Mouse (Mus musculus) midbrain, embryonic 11.5 days (tissue): ENCODE measurements at regions not wholly inside any gene's neighbourhood (a gene's known extent, or its start where the extent isn't known, plus 50 kb on each side); places are given as distances from the start of the nearest gene placed in this dataset.

Experiments
- ATAC-seq: fragments of 200-750 bp; cut with Nextera tagmentation; 2 replicates; pipeline ENCODE4 v1.8.0; 2017; ENCODE audit warnings: moderate TSS enrichment, moderate library complexity; ENCODE audit not compliant: low FRiP score
- DNase-seq: peaks from one replicate; pipeline ENCODE4 v3.0.0; 2015; ENCODE audit warnings: low spot score; ENCODE audit errors: missing footprints
- H3K27ac ChIP-seq: fragments of 300-500 bp; sonication (generic); 2 replicates; pipeline ENCODE4 v1.5.1; 2014; ENCODE audit warnings: low read depth, low read length
- H3K27me3 ChIP-seq: fragments of 300-500 bp; sonication (generic); 2 replicates; pipeline ENCODE4 v1.6.1; 2014; ENCODE audit warnings: mild to moderate bottlenecking, low read length, moderate library complexity, mixed read lengths; ENCODE audit not compliant: control insufficient read depth, insufficient read depth
- H3K36me3 ChIP-seq: fragments of 300-500 bp; sonication (generic); 2 replicates; pipeline ENCODE4 v1.6.1; 2014; ENCODE audit warnings: mild to moderate bottlenecking, low read length, moderate library complexity, mixed read lengths; ENCODE audit not compliant: control insufficient read depth, insufficient read depth
- H3K4me1 ChIP-seq: fragments of 300-500 bp; sonication (generic); 2 replicates; pipeline ENCODE4 v1.6.1; 2014; ENCODE audit warnings: low read length; ENCODE audit not compliant: control insufficient read depth, insufficient read depth
- H3K4me2 ChIP-seq: fragments of 300-500 bp; sonication (generic); 2 replicates; pipeline ENCODE4 v1.6.1; 2014; ENCODE audit warnings: mild to moderate bottlenecking, moderate library complexity
- H3K4me3 ChIP-seq: fragments of 300-500 bp; sonication (generic); 2 replicates; pipeline ENCODE4 v1.5.1; 2014; ENCODE audit warnings: low read depth, low read length
- H3K9ac ChIP-seq: fragments of 300-500 bp; sonication (generic); 2 replicates; pipeline ENCODE4 v1.6.1; 2014; ENCODE audit warnings: low read length
- H3K9me3 ChIP-seq: fragments of 300-500 bp; sonication (generic); 2 replicates; pipeline ENCODE4 v1.6.1; 2016; ENCODE audit warnings: low read length; ENCODE audit not compliant: control insufficient read depth
- WGBS: fragments of 180-500 bp; shearing (Covaris S2); extraction: QIAGEN DNeasy Blood & Tissue Kit; methylation state at CpG from one replicate; pipeline ENCODE4 v1.1.7; 2014; 5-methylcytosine and 5-hydroxymethylcytosine counted together

GRCm38 (mm10) chr6:89013690-89014061, 111.6 kb downstream of the Tpra1 start:
- Histone ChIP-seq H3K36me3 (no peaks in the 10 kb centered on the region), H3K27ac (peak overlapping the region; percentile 84), H3K9ac (peak overlapping the region; percentile 50), H3K9me3 (no peaks in the 10 kb centered on the region), H3K4me3 (no peak overlapping the region), H3K27me3 (no peaks in the 10 kb centered on the region), H3K4me2 (no peak overlapping the region), H3K4me1 (peaks cover 40% of the 10 kb centered on the region)
- ATAC-seq (peak; percentile 8), DNase-seq (peak; percentile 91)
- 48% methylated on average over 8 of the region's 8 CpGs for WGBS

GRCm38 (mm10) chr6:89024101-89024650, 122.1 kb downstream of the Tpra1 start:
- ATAC-seq (0 out of 2 replicates have a peak, but pooled peaks have one; percentile 46), DNase-seq (no peak)
- no peak overlapping the region for H3K9ac ChIP-seq
- H3K4me3 ChIP-seq, result no peak overlapping the region
- WGBS, result 25% methylated on average over 11 of the region's 11 CpGs
- no peak overlapping the region for H3K4me2 ChIP-seq
- H3K27ac ChIP-seq, result no peak overlapping the region
- no peaks in the 10 kb centered on the region for H3K4me1 ChIP-seq
- no peaks in the 10 kb centered on the region for H3K9me3 ChIP-seq
- peaks cover 2% of the 10 kb centered on the region; the same call in 1 of the 2 replicates for H3K27me3 ChIP-seq
- H3K36me3 ChIP-seq, result no peaks in the 10 kb centered on the region

DNA sequence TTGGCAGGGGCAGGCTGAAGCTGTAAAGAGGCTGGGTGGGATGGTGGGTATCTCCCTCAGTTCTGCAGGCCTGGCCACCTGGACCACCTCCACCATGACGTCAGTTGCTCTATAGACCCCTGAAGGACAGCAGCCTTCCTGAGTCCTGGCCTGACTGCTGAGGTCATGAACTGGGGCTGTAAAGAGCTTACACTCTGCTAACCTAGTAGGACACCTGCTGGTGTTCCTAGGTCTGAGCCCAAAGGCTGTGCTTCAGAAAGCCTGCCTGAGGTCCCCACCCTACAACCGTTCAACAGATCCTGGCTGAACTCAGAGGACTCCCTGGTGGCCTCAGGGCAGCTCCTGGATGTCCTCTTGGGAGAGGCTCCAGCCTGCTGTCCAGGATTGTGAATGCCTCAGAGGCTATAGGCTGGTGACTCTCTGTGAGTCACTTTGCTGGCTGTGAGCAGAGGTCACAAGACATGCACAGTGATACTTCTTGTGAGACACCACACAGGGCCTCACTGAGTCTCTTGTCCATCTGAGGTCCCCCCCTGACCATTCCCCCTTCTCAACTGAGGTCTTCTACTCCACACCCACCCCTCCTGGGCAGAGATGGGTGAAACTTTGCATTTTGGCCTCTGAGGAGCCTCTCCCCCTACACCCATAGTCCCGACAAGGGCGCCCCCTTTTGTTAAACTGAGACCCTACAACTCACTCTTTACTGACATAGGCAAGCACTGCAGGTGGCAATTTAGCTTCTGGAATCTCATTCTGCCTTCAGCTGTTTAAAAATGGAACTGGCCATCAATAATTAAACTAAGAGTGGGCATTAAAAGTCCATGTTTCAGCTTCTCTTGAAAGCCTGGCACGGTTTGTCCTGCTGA, 131.6 kb downstream of the Tpra1 start:
- H3K27ac ChIP-seq, result no peak overlapping the region
- no peaks in the 10 kb centered on the region for H3K36me3 ChIP-seq
- no peaks in the 10 kb centered on the region for H3K9me3 ChIP-seq
- WGBS, result 53% methylated on average over 5 of the region's 5 CpGs
- no peak overlapping the region for H3K9ac ChIP-seq
- peaks cover 27% of the 10 kb centered on the region for H3K4me1 ChIP-seq
- ATAC-seq, result no peak
- DNase-seq, result no peak
- no peak overlapping the region for H3K4me2 ChIP-seq
- no peaks in the 10 kb centered on the region for H3K27me3 ChIP-seq
- no peak overlapping the region for H3K4me3 ChIP-seq

DNA sequence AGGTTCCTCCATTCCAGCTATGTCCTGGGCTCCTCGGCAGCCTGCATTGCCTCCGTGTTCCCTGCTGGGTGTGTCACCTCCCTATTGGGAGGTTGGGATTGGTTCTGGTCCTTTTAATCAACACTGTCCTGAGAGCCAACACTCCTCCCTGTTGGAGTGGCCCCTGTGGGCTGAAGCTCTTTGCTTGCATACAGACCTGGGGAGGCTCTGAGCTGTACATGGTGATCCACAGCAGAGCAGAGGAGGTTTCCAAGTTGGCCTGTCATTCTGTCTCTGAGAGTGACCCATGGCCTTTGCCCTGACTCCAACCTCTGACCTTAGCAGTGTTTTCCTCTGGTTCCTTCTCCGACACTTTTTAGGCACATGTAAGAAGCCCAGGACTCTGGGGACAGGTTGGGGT, 132.4 kb downstream of the Tpra1 start:
- H3K9ac ChIP-seq, result peak overlapping the region; percentile 4; the same call in 1 of the 2 replicates

GRCm38 (mm10) chr6:89035061-89035835, 133.2 kb downstream of the Tpra1 start:
- Histone ChIP-seq H3K9ac (peak overlapping the region; percentile 44; the same call in 1 of the 2 replicates), H3K36me3 (no peaks in the 10 kb centered on the region), H3K27me3 (no peaks in the 10 kb centered on the region), H3K4me1 (peaks cover 27% of the 10 kb centered on the region), H3K4me2 (peak overlapping the region; percentile 29), H3K4me3 (no peak overlapping the region), H3K27ac (peak overlapping the region; percentile 22; the same call in 1 of the 2 replicates), H3K9me3 (no peaks in the 10 kb centered on the region)
- peak; percentile 90 for DNase-seq
- peak; percentile 73 for ATAC-seq
- 33% methylated on average over 13 of the region's 13 CpGs for WGBS

More for the DNA sequence above, 132.4 kb downstream of the Tpra1 start:
- Histone ChIP-seq H3K4me2 (no peak overlapping the region), H3K4me3 (no peak overlapping the region), H3K4me1 (peaks cover 27% of the 10 kb centered on the region), H3K27me3 (no peaks in the 10 kb centered on the region), H3K36me3 (no peaks in the 10 kb centered on the region), H3K27ac (no peak overlapping the region), H3K9me3 (no peaks in the 10 kb centered on the region)
- DNase-seq, result no peak
- WGBS, result 37% methylated on average over 3 of the region's 3 CpGs
- no peak for ATAC-seq

DNA sequence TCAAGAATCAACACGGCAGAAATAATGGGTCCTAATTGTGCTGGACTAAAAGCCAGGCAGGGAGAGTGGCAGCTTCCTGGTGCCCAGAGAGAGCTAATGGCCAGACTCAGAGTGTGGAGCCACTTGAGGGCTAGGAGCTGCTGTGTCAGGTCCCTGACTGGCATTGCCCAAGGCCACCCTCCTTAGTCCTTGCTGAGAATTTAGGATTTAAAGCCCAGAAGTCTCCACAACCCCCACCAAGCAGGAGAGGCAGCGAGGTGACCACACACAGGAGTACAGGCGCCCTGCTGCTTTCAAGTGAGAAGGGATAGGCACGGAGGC, 133.7 kb downstream of the Tpra1 start:
- H3K9me3 ChIP-seq, result no peaks in the 10 kb centered on the region
- peak; percentile 20; the same call in 1 of the 2 replicates for ATAC-seq
- no peak for DNase-seq
- WGBS, result 25% methylated on average over 4 of the region's 4 CpGs
- H3K4me2 ChIP-seq, result peak overlapping the region; percentile 29
- H3K27me3 ChIP-seq, result no peaks in the 10 kb centered on the region
- no peak overlapping the region for H3K27ac ChIP-seq
- H3K4me1 ChIP-seq, result peaks cover 27% of the 10 kb centered on the region
- no peaks in the 10 kb centered on the region for H3K36me3 ChIP-seq
- H3K9ac ChIP-seq, result peak overlapping the region; percentile 44; the same call in 1 of the 2 replicates
- no peak overlapping the region for H3K4me3 ChIP-seq

GRCm38 (mm10) chr6:89037392-89037791, 135.3 kb downstream of the Tpra1 start:
- ATAC-seq (no peak), DNase-seq (no peak)
- Histone ChIP-seq H3K4me3 (no peak overlapping the region), H3K9me3 (no peaks in the 10 kb centered on the region), H3K4me2 (no peak overlapping the region), H3K9ac (no peak overlapping the region), H3K27ac (no peak overlapping the region), H3K36me3 (no peaks in the 10 kb centered on the region), H3K4me1 (peaks cover 27% of the 10 kb centered on the region), H3K27me3 (no peaks in the 10 kb centered on the region)
- WGBS, result 67% methylated on average over 2 of the region's 2 CpGs

GRCm38 (mm10) chr6:89037901-89038300, 135.8 kb downstream of the Tpra1 start:
- no peaks in the 10 kb centered on the region for H3K27me3 ChIP-seq
- no peak overlapping the region for H3K27ac ChIP-seq
- no peak overlapping the region for H3K4me3 ChIP-seq
- whole genome bisulfite sequencing, result 62% methylated on average over 7 of the region's 7 CpGs
- H3K4me1 ChIP-seq, result peaks cover 27% of the 10 kb centered on the region
- H3K4me2 ChIP-seq, result no peak overlapping the region
- ATAC-seq (no peak), DNase-seq (no peak)
- no peak overlapping the region for H3K9ac ChIP-seq
- H3K36me3 ChIP-seq, result no peaks in the 10 kb centered on the region
- H3K9me3 ChIP-seq, result no peaks in the 10 kb centered on the region

- 91% methylated on average over 4 of the region's 4 CpGs for WGBS
- Histone ChIP-seq H3K9ac (no peak overlapping the region), H3K36me3 (no peaks in the 10 kb centered on the region), H3K4me1 (peaks cover 3% of the 10 kb centered on the region), H3K27ac (no peak overlapping the region), H3K4me3 (no peak overlapping the region), H3K4me2 (no peak overlapping the region), H3K27me3 (no peaks in the 10 kb centered on the region), H3K9me3 (no peaks in the 10 kb centered on the region)
- ATAC-seq (no peak), DNase-seq (no peak)
These were observed 138.9 kb downstream of the Tpra1 start for GRCm38 (mm10) chr6:89040919-89041318.
